Mouse (Mus musculus) monocyte, adult 2 months (primary cell): ENCODE results near the gene Ereg.

ENCODE experiments used
- DNase-seq, 2 experiments: peaks; one replicate each; pipeline ENCODE4 v3.0.0; 2022; ENCODE audit warnings: low spot score in 2 of 2, low read depth in 1 of 2

Ereg gene

DNA sequence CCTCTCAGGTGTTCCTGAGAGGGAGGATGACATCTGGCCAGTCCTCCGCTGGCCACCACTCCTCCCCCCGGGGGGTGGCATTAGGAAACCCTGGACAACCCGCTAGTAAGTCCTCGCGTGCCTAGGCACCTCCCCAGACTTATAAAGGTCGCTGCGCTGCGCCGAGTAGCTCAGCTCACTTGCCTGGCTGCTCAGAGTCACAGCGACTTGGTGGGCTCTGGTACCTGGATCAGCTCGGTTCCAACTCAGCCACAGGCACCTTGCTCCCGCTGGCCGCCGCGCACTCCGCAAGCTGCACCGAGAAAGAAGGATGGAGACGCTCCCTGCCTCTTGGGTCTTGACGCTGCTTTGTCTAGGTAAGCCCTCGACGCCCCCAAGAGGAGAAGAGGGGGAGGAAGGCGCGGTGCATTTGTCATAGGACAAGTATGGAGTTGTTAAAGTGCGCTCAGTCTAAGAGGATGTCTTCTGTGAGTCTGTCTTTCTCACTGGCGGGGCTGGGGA lies at the start of gene Ereg:
TSS of gene Ereg (plus strand) at position 173 of the 501 bp plus-strand sequence.
- DNase-seq = no peak

GRCm38 (mm10) chr5:91027164-91027563 lies 47.3 kb upstream of the Ereg start, which contains the start of gene Epgn:
TSS of gene Epgn (plus strand) at chr5:91027464.
- DNase-seq = no peak

GRCm38 (mm10) chr5:91027840-91028239 lies 46.6 kb upstream of the Ereg start:
- DNase-seq = no peak

DNA sequence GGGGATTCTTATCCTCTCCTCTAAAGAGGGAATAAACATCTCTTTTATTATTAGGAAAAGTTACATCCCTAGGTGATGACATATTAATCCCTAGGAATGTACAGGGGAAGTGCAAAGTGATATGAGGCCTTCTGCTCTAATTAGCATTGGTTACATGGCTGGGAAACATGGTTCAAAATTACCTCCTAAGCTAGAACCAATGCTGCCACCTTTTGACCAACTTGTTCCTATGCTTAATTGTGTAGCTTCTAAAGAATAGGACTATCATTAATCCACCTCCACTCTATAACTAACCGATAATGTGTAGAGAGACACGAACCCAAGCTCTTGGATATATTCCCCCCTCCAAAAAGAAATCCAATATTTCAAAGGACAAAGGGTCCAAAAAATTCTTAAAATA lies 43.8 kb upstream of the Ereg start:
- no peak for DNase-seq

GRCm38 (mm10) chr5:91035341-91035740 lies 39.1 kb upstream of the Ereg start:
- DNase-seq = no peak

- no peak for DNase-seq
These were observed 37.8 kb upstream of the Ereg start for GRCm38 (mm10) chr5:91036628-91037027.

- no peak for DNase-seq
These were observed 36.7 kb upstream of the Ereg start for GRCm38 (mm10) chr5:91037756-91038155.

- DNase-seq = no peak
These were observed 35.9 kb upstream of the Ereg start for GRCm38 (mm10) chr5:91038547-91038946.

- DNase-seq = no peak
These were observed 35.5 kb upstream of the Ereg start for GRCm38 (mm10) chr5:91038963-91039362.

GRCm38 (mm10) chr5:91047987-91048386 lies 26.4 kb upstream of the Ereg start:
- no peak for DNase-seq

GRCm38 (mm10) chr5:91048397-91048796 lies 26.0 kb upstream of the Ereg start:
- DNase-seq = no peak

- no peak for DNase-seq
These were observed 2.1 kb upstream of the Ereg start for GRCm38 (mm10) chr5:91072340-91072739.

- no peak for DNase-seq
These were observed 796 bp upstream of the Ereg start for GRCm38 (mm10) chr5:91073626-91074025.

DNA sequence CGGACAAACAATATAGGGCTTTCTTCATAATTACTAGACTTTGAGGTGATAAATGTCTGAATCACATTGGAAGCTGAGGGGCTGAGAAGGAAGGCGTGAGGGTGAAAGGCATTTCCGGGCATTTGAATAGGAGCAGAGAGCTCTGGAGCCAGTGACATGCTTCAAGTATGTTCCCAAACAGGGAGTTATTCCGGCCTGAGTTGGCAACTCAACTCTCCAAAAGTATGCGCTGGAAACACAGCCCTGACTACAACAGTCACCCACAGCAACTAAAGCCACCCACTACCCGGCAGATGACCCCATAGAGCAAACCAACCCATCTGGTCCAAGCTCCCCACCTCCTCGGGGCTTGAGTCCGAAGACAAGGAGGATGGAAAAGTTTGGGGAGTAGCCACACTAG lies 396 bp upstream of the Ereg start:
- DNase-seq = no peak

GRCm38 (mm10) chr5:91075021-91075420 lies 599 bp downstream of the Ereg start:
- no peak for DNase-seq

DNA sequence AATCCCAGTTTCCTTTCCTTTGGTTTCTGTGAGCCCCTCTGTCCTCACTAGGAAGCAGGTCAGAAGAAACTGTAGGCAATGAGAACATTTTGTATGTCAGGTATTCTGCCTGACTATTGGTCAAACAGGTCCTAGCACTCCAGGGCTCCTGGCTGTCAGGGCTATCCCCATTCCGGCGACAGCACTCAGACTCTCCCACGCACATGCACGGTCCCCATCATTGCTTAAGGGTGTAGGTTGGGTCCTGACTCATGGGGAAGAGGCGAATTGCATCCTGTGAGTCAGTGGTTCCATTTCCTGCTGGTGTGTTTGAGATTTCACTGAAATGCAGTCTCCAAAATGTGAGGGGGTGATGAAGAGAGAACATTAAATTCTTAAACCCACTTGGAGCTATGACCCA lies 8.6 kb downstream of the Ereg start:
- DNase-seq = no peak

DNA sequence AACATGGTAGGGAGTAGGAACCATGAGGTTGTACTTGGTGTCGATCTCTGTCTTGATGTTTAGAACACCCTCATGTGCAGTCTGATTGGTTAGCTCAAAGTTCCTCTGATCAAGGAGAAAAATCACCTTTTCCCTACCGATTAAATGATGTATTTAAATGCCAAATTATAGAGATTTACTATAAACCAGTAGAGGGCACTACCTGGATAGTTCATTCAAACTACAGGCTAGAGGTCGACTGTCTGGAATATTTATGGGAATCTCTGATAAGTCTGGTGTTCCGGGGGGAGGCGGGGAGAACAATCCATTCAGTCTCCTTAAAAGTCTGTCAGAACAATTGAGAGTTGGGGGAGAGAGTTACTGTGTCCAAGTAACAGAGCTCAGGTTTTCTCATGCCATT lies 10.9 kb downstream of the Ereg start:
- DNase-seq = no peak

- DNase-seq = no peak
These were observed 15.9 kb downstream of the Ereg start for GRCm38 (mm10) chr5:91090301-91090700.

DNA sequence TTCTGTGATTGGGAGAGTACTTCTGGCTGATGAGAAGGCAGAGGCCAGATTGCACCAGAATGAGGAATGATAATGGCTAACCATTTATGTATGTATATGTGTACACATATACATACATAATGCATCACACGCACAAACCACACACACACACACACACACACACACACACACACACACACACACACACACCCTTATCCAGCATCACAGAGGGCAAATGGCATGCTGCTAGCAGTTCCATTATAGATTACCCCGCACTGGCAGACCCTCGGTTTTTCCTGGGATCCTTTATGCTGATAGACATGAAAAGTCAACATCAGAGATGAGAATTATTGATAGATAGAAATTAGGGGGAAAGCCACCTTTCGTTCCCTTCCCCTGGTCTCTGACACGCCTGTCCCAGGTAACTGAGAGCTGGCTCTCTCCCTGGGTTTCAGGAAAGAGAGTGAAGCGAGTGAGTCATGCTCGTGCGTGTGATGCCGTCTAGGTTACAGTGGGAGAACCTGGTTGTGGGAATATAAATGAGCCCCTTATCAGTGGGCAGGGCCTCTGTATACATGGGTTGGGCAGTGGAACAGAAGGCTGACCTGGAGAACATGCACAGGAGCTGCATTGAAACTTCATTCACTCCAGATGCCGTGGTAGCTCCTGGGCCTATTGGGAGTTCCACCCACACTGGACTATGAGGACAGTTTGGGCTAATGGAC lies 23.6 kb downstream of the Ereg start:
- no peak for DNase-seq

DNA sequence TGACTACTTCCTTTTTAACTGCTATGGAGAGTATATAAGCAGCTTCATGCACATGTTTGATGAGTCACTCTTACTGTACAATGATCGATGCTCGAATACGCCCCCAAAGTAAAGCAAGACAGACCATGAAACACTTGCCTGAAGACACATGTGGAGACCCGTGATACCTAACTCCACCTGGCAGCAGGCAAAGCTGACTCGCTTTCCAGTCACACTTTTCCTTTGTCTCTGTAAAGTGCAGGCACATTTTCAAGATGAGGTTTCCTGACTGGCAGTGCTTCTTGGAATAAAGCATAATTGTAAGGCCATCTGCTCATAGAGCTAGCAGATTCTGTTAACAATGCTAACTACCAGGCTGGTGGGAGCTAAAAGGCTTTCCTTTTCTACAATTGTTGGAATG lies 27.3 kb downstream of the Ereg start:
- no peak for DNase-seq

DNA sequence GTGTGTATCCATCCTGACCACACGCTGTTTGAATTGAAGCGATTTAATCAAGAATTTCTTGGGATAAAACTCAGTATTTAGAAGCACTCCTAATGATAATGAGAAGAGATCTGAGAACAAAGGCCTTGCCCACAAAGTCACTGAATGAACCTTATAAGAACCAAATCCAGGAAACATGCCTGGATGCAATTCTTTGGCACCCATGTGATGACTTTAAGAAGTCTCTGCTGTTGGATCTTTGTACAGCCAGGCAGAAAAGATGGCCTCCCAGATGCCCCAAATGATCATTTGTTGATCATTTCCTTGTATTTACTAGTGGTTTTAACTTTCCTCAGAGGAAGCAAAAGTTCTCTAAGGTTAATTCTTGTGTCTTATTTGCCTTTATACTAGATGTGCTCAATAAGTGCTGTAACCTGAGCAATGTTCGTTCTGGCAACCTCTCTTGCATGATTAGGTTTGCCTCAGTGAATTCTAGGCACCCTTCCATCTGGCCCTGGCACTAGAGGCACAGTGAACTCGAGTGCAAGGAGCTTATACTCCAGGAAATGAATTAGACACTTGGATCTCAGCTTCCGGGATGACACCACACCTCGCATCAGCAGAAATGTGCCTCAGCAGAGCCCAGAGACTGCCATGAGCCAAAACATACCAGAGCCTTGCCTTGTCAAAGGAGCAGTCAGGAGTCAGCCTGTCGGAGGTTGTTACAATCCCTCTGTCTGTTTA lies 29.7 kb downstream of the Ereg start:
- DNase-seq = no peak

DNA sequence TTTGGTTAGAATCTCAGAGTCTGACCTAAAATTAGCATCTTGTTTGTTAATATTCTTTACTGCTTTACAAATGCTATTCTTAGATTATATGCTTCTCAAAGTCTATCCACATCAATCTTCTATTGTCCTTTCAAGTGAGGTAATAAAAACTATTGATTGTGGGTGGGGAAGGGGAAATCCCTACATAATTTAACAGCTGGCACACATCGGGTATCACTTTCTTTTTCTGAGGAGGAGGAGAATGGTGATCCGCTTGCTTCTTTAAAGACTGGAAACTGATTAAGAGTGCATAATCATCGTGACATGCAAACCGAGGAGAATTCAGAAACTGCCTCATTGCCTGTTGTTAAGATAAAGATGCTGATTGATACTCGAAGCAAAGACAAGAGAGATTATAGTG lies 31.8 kb downstream of the Ereg start:
- no peak for DNase-seq
